Mouse (Mus musculus) G1E (cell line): Measurements from ENCODE around the gene Arid5b. TPM values are rescaled to one million over a fixed set of nuclear protein-coding genes. Genes with fewer than 3 reads are reported as not detected.

Experiments
- ATAC-seq: 2 replicates; pipeline ENCODE4 v1.8.0; 2016; ENCODE audit warnings: mild to moderate bottlenecking; ENCODE audit not compliant: insufficient number of reproducible peaks, poor library complexity, low FRiP score, severe bottlenecking; ENCODE audit errors: extremely low read depth
- DNase-seq: peaks from one replicate; pipeline ENCODE4 v3.0.0; 2012; ENCODE audit warnings: low spot score
- H3K27me3 ChIP-seq: 2 replicates; pipeline ENCODE4 v1.6.1; 2012; ENCODE audit warnings: mild to moderate bottlenecking, low read length, inconsistent platforms; ENCODE audit not compliant: insufficient read depth
- H3K36me3 ChIP-seq: replicated peaks from 2 replicates; pipeline ENCODE3; 2012; ENCODE audit warnings: mild to moderate bottlenecking, inconsistent platforms
- H3K4me1 ChIP-seq: 2 replicates; pipeline ENCODE4 v1.6.1; 2012; ENCODE audit warnings: low read depth, low read length, inconsistent platforms, mixed read lengths; ENCODE audit not compliant: insufficient read depth
- H3K4me3 ChIP-seq: 2 replicates; pipeline ENCODE4 v1.5.1; 2012; ENCODE audit warnings: low read depth, mild to moderate bottlenecking, inconsistent platforms, low read length, moderate library complexity, mixed read lengths
- H3K9me3 ChIP-seq: replicated peaks from 2 replicates; pipeline ENCODE4 v1.6.1; 2012; ENCODE audit warnings: inconsistent platforms
- CTCF ChIP-seq: IDR thresholded peaks from 2 replicates; pipeline ENCODE4 v1.5.1; 2012; ENCODE audit warnings: low read depth, low read length, inconsistent platforms, mixed read lengths
- GATA1 ChIP-seq: IDR thresholded peaks from 2 replicates; pipeline ENCODE4 v1.6.1; 2012; ENCODE audit warnings: borderline replicate concordance, low read length, inconsistent platforms, mixed read lengths
- GATA2 ChIP-seq: IDR thresholded peaks from 2 replicates; pipeline ENCODE4 v1.6.1; 2012; ENCODE audit warnings: low read depth, low read length, inconsistent platforms, borderline replicate concordance
- POLR2AphosphoS5 ChIP-seq: IDR thresholded peaks from 2 replicates; pipeline ENCODE4 v1.6.1; 2012; ENCODE audit warnings: low read depth, low read length, inconsistent platforms; ENCODE audit not compliant: insufficient replicate concordance
- TAL1 ChIP-seq: conservative IDR thresholded peaks from 2 replicates; pipeline ENCODE4 v1.6.1; 2012; ENCODE audit warnings: low read depth, low read length, inconsistent platforms, mixed read lengths
- polyA plus RNA-seq: library from polyadenylated mRNA; stranded (reverse); fragments of >175 nt; gene quantifications from 2 replicates; pipeline ENCODE4 v1.2.3, GENCODE M21; 2012
- total RNA-seq, 2 experiments: library from RNA; stranded (forward) in 1 of 2; stranded (reverse) in 1 of 2; fragments of 200-1000 nt in 1 of 2; fragments of >200 nt in 1 of 2; fragmentation: Nextera tagmentation in 1 of 2; gene quantifications; 2 replicates each; pipeline ENCODE4 v1.2.3; 2014 to 2017

Arid5b gene
- total and polyA plus RNA-seq, 3 experiments, result 0.16 TPM; not detected in 2

GRCm38 (mm10) chr10:68147730-68148129 is 130.8 kb downstream of the Arid5b start:
- ATAC-seq (no peak), DNase-seq (no peak)
- Histone ChIP-seq H3K27me3 (no peaks in the 10 kb centered on the region), H3K9me3 (peaks cover 41% of the 10 kb centered on the region), H3K4me3 (no peak overlapping the region), H3K4me1 (no peaks in the 10 kb centered on the region), H3K36me3 (no peaks in the 10 kb centered on the region)
- TF ChIP-seq GATA1 (no peak), GATA2 (no peak)

- H3K9me3 ChIP-seq, result peaks cover 41% of the 10 kb centered on the region
- no peaks in the 10 kb centered on the region for H3K36me3 ChIP-seq
- ATAC-seq (no peak), DNase-seq (no peak)
- H3K4me1 ChIP-seq, result no peaks in the 10 kb centered on the region
- no peaks in the 10 kb centered on the region for H3K27me3 ChIP-seq
- no peak overlapping the region for H3K4me3 ChIP-seq
- TF ChIP-seq CTCF (0 out of 2 replicates have a peak, but pooled peaks have one; percentile 2), POLR2AphosphoS5 (no peak), GATA2 (no peak)
Observed at GRCm38 (mm10) chr10:68146842-68147241, 131.7 kb downstream of the Arid5b start.

- H3K27me3 ChIP-seq, result no peaks in the 10 kb centered on the region
- ATAC-seq, result no peak
- no peak overlapping the region for H3K4me3 ChIP-seq
- peaks cover 38% of the 10 kb centered on the region for H3K9me3 ChIP-seq
- H3K36me3 ChIP-seq, result no peaks in the 10 kb centered on the region
- H3K4me1 ChIP-seq, result no peaks in the 10 kb centered on the region
- DNase-seq, result no peak
- no peak for TF ChIP-seq CTCF
- no peak for TF ChIP-seq GATA2
- TF ChIP-seq TAL1, result no peak
- no peak for TF ChIP-seq GATA1
- TF ChIP-seq POLR2AphosphoS5, result no peak
Observed at GRCm38 (mm10) chr10:68145286-68145950, 133.1 kb downstream of the Arid5b start.

- DNase-seq, result no peak
- TF ChIP-seq TAL1 (no peak), POLR2AphosphoS5 (no peak), GATA2 (no peak), CTCF (no peak), GATA1 (no peak)
- Histone ChIP-seq H3K4me1 (no peaks in the 10 kb centered on the region), H3K4me3 (no peak overlapping the region), H3K27me3 (no peaks in the 10 kb centered on the region), H3K9me3 (peaks cover 34% of the 10 kb centered on the region), H3K36me3 (no peaks in the 10 kb centered on the region)
- ATAC-seq, result no peak
Observed at GRCm38 (mm10) chr10:68142501-68142900, 136.0 kb downstream of the Arid5b start.

- Histone ChIP-seq H3K36me3 (no peaks in the 10 kb centered on the region), H3K4me1 (no peaks in the 10 kb centered on the region), H3K9me3 (peaks cover 38% of the 10 kb centered on the region), H3K27me3 (no peaks in the 10 kb centered on the region), H3K4me3 (no peak overlapping the region)
- DNase-seq, result no peak
- no peak for ATAC-seq
- TF ChIP-seq POLR2AphosphoS5 (no peak), TAL1 (no peak), CTCF (no peak), GATA2 (no peak), GATA1 (no peak)
Observed at GRCm38 (mm10) chr10:68141567-68141966, 137.0 kb downstream of the Arid5b start.

- DNase-seq (no peak), ATAC-seq (no peak)
- Histone ChIP-seq H3K4me3 (no peak overlapping the region), H3K36me3 (no peaks in the 10 kb centered on the region), H3K27me3 (no peaks in the 10 kb centered on the region), H3K9me3 (peaks cover 42% of the 10 kb centered on the region), H3K4me1 (no peaks in the 10 kb centered on the region)
- no peak for TF ChIP-seq POLR2AphosphoS5
- no peak for TF ChIP-seq GATA2
- no peak for TF ChIP-seq CTCF
- TF ChIP-seq TAL1, result no peak
- TF ChIP-seq GATA1, result no peak
Observed at GRCm38 (mm10) chr10:68140871-68141270, 137.7 kb downstream of the Arid5b start.

GRCm38 (mm10) chr10:68140306-68140705 is 138.2 kb downstream of the Arid5b start:
- ATAC-seq (no peak), DNase-seq (no peak)
- H3K4me1 ChIP-seq, result no peaks in the 10 kb centered on the region
- no peak overlapping the region for H3K4me3 ChIP-seq
- H3K27me3 ChIP-seq, result no peaks in the 10 kb centered on the region
- H3K9me3 ChIP-seq, result peaks cover 38% of the 10 kb centered on the region
- TF ChIP-seq TAL1 (no peak), GATA1 (no peak), POLR2AphosphoS5 (no peak), CTCF (no peak), GATA2 (no peak)
- H3K36me3 ChIP-seq, result no peaks in the 10 kb centered on the region
